Mouse (Mus musculus): ENCODE measurements around the gene Hist1h2bq. TPM values are rescaled to one million over a fixed set of nuclear protein-coding genes. Genes with fewer than 3 reads are reported as not detected.
"Not testable (repeated sequence)": the region's sequence is repeated elsewhere in the genome, so short reads cannot be mapped to it uniquely, and the experiment has no call there.

Gene Hist1h2bq
- polyA plus RNA-seq, 1 experiment: 72.0 TPM

- TF ChIP-seq SRF (IDR thresholded peaks at IDR 0.05; ENCODE audit: control insufficient read depth, insufficient read length, low read depth): peak; percentile 85
- peak; percentile 85 for TF ChIP-seq POLR2A (IDR thresholded peaks at IDR 0.05; ENCODE audit: insufficient read length, low read depth)
- TF ChIP-seq POLR2AphosphoS2 (IDR thresholded peaks at IDR 0.05; ENCODE audit: insufficient read length, low read depth): peak; percentile 93
- not testable (repeated sequence) for H3K79me2 ChIP-seq (ENCODE audit: control insufficient read depth, insufficient read depth); H3K27me3 ChIP-seq (ENCODE audit: control insufficient read depth, insufficient read depth, insufficient read length); H3ac ChIP-seq (ENCODE audit: control insufficient read depth, insufficient read length); H3K36me3 ChIP-seq (ENCODE audit: control insufficient read depth, insufficient read depth)
- H3K4me2 ChIP-seq (ENCODE audit: low read depth): peak overlapping the region; percentile 72
- H3K4me3 ChIP-seq: peak overlapping the region; percentile 18
These were observed 27.4 kb downstream of the Hist1h2bq start for GRCm38 (mm10) chr13:21782361-21783254.

- TF ChIP-seq POLR2AphosphoS2 (IDR thresholded peaks at IDR 0.05; ENCODE audit: insufficient read length, low read depth) (no peak), MYOD1 (IDR thresholded peaks at IDR 0.05; ENCODE audit: control insufficient read depth in 1 of 3, insufficient read length in 2 of 3, low read depth in 2 of 3) (no peak), CEBPB (IDR thresholded peaks at IDR 0.05; ENCODE audit: insufficient read depth, poor library complexity, severe bottlenecking) (no peak), USF1 (IDR thresholded peaks at IDR 0.05; ENCODE audit: low read depth) (no peak), SRF (IDR thresholded peaks at IDR 0.05; ENCODE audit: control insufficient read depth, insufficient read length, low read depth) (no peak), MYOG (IDR thresholded peaks at IDR 0.05; ENCODE audit: control insufficient read depth in 1 of 3, insufficient read depth in 1 of 3, insufficient read length in 2 of 3, low read depth in 2 of 3) (no peak)
- no peak overlapping the region for H3K4me3 ChIP-seq
- H3ac ChIP-seq (ENCODE audit: control insufficient read depth, insufficient read length): no peak overlapping the region
- no peaks in the 10 kb centered on the region for H3K36me3 ChIP-seq (ENCODE audit: control insufficient read depth, insufficient read depth)
- H3K4me2 ChIP-seq (ENCODE audit: low read depth): peak overlapping the region; percentile 72
- no peaks in the 10 kb centered on the region for H3K27me3 ChIP-seq (ENCODE audit: control insufficient read depth, insufficient read depth, insufficient read length)
- H3K79me2 ChIP-seq (ENCODE audit: control insufficient read depth, insufficient read depth): no peaks in the 10 kb centered on the region
These were observed 28.4 kb downstream of the Hist1h2bq start for GRCm38 (mm10) chr13:21781639-21782038.

DNA sequence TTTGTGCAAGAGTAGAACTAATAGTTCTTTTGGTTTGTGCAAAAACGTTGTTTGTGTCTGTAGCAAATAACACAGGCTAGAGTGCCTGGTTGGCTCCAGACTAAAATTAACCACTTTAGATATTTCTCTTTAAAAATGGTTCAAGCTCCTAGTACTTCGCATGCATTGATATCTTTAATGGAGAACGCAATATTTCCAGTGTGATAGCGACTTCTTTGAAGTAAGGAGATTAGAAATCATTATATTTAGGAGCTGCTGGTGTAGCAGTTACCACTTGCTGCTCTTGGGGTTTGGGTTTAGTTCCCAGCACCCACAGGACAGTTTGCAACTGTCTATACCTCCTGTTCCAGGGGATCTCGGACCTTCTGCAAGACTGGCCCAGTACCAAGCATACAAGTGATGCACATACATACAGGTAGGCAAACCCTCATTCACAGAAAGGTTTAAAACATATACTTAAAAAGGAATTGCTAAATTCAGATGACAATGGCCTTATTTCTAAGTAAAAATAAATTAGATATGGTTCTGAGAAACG, 28.9 kb downstream of the Hist1h2bq start:
- TF ChIP-seq MYOD1 (IDR thresholded peaks at IDR 0.05; ENCODE audit: control insufficient read depth in 1 of 3, insufficient read length in 2 of 3, low read depth in 2 of 3) (no peak), TCF12 (IDR thresholded peaks at IDR 0.05; ENCODE audit: insufficient read depth, poor library complexity, severe bottlenecking) (no peak), SRF (IDR thresholded peaks at IDR 0.05; ENCODE audit: control insufficient read depth, insufficient read length, low read depth) (no peak), E2F4 (IDR thresholded peaks at IDR 0.05; ENCODE audit: insufficient read depth) (no peak), MYOG (IDR thresholded peaks at IDR 0.05; ENCODE audit: control insufficient read depth in 1 of 3, insufficient read depth in 1 of 3, insufficient read length in 2 of 3, low read depth in 2 of 3) (no peak), MAX (IDR thresholded peaks at IDR 0.05; ENCODE audit: low read depth) (no peak), TCF3 (IDR thresholded peaks at IDR 0.05; ENCODE audit: insufficient read length, low read depth) (no peak), POLR2A (IDR thresholded peaks at IDR 0.05; ENCODE audit: insufficient read length, low read depth) (no peak), REST (IDR thresholded peaks at IDR 0.05; ENCODE audit: insufficient read depth, insufficient read length) (no peak), USF1 (IDR thresholded peaks at IDR 0.05; ENCODE audit: low read depth) (no peak), CEBPB (IDR thresholded peaks at IDR 0.05; ENCODE audit: insufficient read depth, poor library complexity, severe bottlenecking) (no peak), POLR2AphosphoS2 (IDR thresholded peaks at IDR 0.05; ENCODE audit: insufficient read length, low read depth) (no peak)
- no peaks in the 10 kb centered on the region for H3K27me3 ChIP-seq (ENCODE audit: control insufficient read depth, insufficient read depth, insufficient read length)
- no peaks in the 10 kb centered on the region for H3K36me3 ChIP-seq (ENCODE audit: control insufficient read depth, insufficient read depth)
- H3K4me2 ChIP-seq (ENCODE audit: low read depth): peak overlapping the region; percentile 95
- H3ac ChIP-seq (ENCODE audit: control insufficient read depth, insufficient read length): no peak overlapping the region
- H3K79me2 ChIP-seq (ENCODE audit: control insufficient read depth, insufficient read depth): no peaks in the 10 kb centered on the region
- H3K4me3 ChIP-seq: peak overlapping the region; percentile 58

DNA sequence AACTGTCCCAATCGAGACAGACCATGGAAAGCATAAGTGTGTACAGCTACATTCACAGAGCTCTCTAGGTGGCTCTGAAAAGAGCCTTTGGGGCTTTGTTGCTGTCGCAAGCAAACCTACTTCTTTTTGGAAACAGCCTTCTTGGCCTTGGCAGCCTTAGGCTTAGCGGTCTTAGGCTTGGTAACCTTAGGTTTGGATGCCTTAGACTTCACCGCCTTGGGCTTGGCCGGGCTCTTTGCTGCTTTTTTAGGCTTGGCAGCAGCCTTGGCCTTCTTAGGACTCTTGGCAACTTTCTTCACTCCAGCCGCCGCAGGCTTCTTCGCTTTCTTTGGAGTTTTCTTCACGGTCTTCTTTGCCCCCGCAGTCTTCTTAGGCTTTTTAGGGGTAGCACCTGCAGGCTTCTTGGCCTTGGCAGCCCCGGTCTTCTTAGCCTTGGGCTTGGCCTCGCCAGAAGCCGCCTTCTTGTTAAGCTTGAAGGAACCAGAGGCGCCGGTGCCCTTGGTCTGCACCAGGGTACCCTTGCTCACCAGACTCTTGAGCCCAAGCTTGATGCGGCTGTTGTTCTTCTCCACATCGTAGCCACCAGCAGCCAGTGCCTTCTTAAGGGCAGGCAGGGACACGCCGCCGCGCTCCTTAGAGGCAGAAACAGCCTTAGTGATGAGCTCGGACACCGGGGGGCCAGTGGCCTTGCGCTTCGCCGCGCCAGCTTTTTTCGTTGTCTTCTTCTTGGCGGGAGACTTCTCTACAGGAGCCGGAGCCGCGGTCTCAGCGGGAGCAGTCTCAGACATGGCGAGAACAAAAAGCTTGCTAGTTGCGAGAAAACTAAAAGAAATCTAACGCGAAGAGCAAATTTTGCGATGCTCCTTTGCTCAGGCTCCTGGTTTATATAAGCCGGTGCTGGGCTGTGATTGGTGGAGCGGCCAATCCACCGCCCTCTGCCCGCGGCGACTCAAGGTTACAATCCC, 29.9 kb downstream of the Hist1h2bq start, which contains the start of gene Hist1h1b:
Gene Hist1h1b, minus strand, starts transcription at position 859 of the 965 bp plus-strand sequence.
- Histone ChIP-seq H3K4me2 (ENCODE audit: low read depth) (peak within 1 kb of the TSS; percentile 95), H3K79me2 (ENCODE audit: control insufficient read depth, insufficient read depth) (no peaks in the 10 kb centered on the region)

More for the DNA sequence above, 29.9 kb downstream of the Hist1h2bq start, which contains the start of gene Hist1h1b:
- H3K4me3 ChIP-seq: peak within 1 kb of the TSS; percentile 58
- TF ChIP-seq SRF (IDR thresholded peaks at IDR 0.05; ENCODE audit: control insufficient read depth, insufficient read length, low read depth) (no peak), MYOG (IDR thresholded peaks at IDR 0.05; ENCODE audit: control insufficient read depth in 1 of 3, insufficient read depth in 1 of 3, insufficient read length in 2 of 3, low read depth in 2 of 3) (no peak), POLR2AphosphoS2 (IDR thresholded peaks at IDR 0.05; ENCODE audit: insufficient read length, low read depth) (peak; percentile 99), POLR2A (IDR thresholded peaks at IDR 0.05; ENCODE audit: insufficient read length, low read depth) (peak; percentile 99)
- no peaks in the 10 kb centered on the region for H3K27me3 ChIP-seq (ENCODE audit: control insufficient read depth, insufficient read depth, insufficient read length)
- H3ac ChIP-seq (ENCODE audit: control insufficient read depth, insufficient read length): peak within 1 kb of the TSS; percentile 30
- H3K36me3 ChIP-seq (ENCODE audit: control insufficient read depth, insufficient read depth): no peaks in the 10 kb centered on the region
